Mouse (Mus musculus): ENCODE measurements around the gene Rhot2. TPM values are rescaled to one million over a fixed set of nuclear protein-coding genes. Genes with fewer than 3 reads are reported as not detected.
"Not testable (repeated sequence)": the region's sequence is repeated elsewhere in the genome, so short reads cannot be mapped to it uniquely, and the experiment has no call there.

Gene Rhot2
- polyA plus RNA-seq, 1 experiment from 2014 or later = 19.4 TPM

- H3K4me3 ChIP-seq; H3K27me3 ChIP-seq; H3K9ac ChIP-seq; H3K4me2 ChIP-seq (replicated peaks); H3K27ac ChIP-seq; H3K9me3 ChIP-seq (replicated peaks); H3K36me3 ChIP-seq; ATAC-seq (ENCODE audit: low FRiP score): not testable (repeated sequence)
- H3K4me1 ChIP-seq = peaks cover 27% of the 10 kb centered on the region
Observed at GRCm38 (mm10) chr17:25871566-25871965, 26.9 kb upstream of the Rhot2 start.

GRCm38 (mm10) chr17:25869954-25870353, 25.3 kb upstream of the Rhot2 start:
- ATAC-seq (ENCODE audit: low FRiP score) = no peak
- Histone ChIP-seq H3K9me3 (replicated peaks) (no peaks in the 10 kb centered on the region), H3K27me3 (no peaks in the 10 kb centered on the region; the same call in 1 of the 2 replicates), H3K4me2 (replicated peaks) (no peak overlapping the region), H3K4me1 (peaks cover 18% of the 10 kb centered on the region), H3K4me3 (no peak overlapping the region), H3K36me3 (no peaks in the 10 kb centered on the region), H3K27ac (no peak overlapping the region), H3K9ac (no peak overlapping the region)
- WGBS = 79% methylated on average over 2 of the region's 2 CpGs

GRCm38 (mm10) chr17:25869498-25869897, 24.8 kb upstream of the Rhot2 start:
- Histone ChIP-seq H3K4me3 (no peak overlapping the region), H3K4me2 (replicated peaks) (no peak overlapping the region), H3K27ac (no peak overlapping the region), H3K27me3 (no peaks in the 10 kb centered on the region; the same call in 1 of the 2 replicates), H3K4me1 (peaks cover 18% of the 10 kb centered on the region), H3K9me3 (replicated peaks) (no peaks in the 10 kb centered on the region), H3K36me3 (no peaks in the 10 kb centered on the region), H3K9ac (no peak overlapping the region)
- 89% methylated on average over 8 of the region's 8 CpGs for WGBS
- ATAC-seq (ENCODE audit: low FRiP score) = no peak

- Histone ChIP-seq H3K27me3 (no peaks in the 10 kb centered on the region; the same call in 1 of the 2 replicates), H3K9me3 (replicated peaks) (no peaks in the 10 kb centered on the region), H3K27ac (peak within 1 kb of the TSS; percentile 58), H3K36me3 (no peaks in the 10 kb centered on the region), H3K4me3 (peak within 1 kb of the TSS; percentile 81), H3K4me2 (replicated peaks) (peak within 1 kb of the TSS; percentile 99), H3K4me1 (peaks cover 11% of the 10 kb centered on the region), H3K9ac (peak within 1 kb of the TSS; percentile 70)
- under 1% methylated on average over 21 of the region's 24 CpGs for WGBS
- ATAC-seq (ENCODE audit: low FRiP score) = peak; percentile 84
Observed at GRCm38 (mm10) chr17:25868601-25869191, 24.0 kb upstream of the Rhot2 start, which contains the start of gene Mcrip2. Gene Mcrip2, minus strand, starts transcription at chr17:25868764.

GRCm38 (mm10) chr17:25867836-25868600, 23.4 kb upstream of the Rhot2 start:
- H3K9me3 ChIP-seq (replicated peaks) = no peaks in the 10 kb centered on the region
- peak overlapping the region; percentile 99 for H3K4me2 ChIP-seq (replicated peaks)
- peak overlapping the region; percentile 81 for H3K4me3 ChIP-seq
- H3K4me1 ChIP-seq = peaks cover 11% of the 10 kb centered on the region
- no peaks in the 10 kb centered on the region for H3K36me3 ChIP-seq
- 1% methylated on average over 42 of the region's 42 CpGs for WGBS
- ATAC-seq (ENCODE audit: low FRiP score) = peak; percentile 62
- no peaks in the 10 kb centered on the region; the same call in 1 of the 2 replicates for H3K27me3 ChIP-seq
- no peak overlapping the region; the same call in 1 of the 2 replicates for H3K27ac ChIP-seq
- peak overlapping the region; percentile 70 for H3K9ac ChIP-seq

- Histone ChIP-seq H3K9ac (no peak overlapping the region), H3K27me3 (no peaks in the 10 kb centered on the region; the same call in 1 of the 2 replicates), H3K9me3 (replicated peaks) (no peaks in the 10 kb centered on the region), H3K4me3 (peak overlapping the region; percentile 81; the same call in 1 of the 2 replicates), H3K27ac (no peak overlapping the region), H3K4me1 (peaks cover 11% of the 10 kb centered on the region), H3K36me3 (no peaks in the 10 kb centered on the region), H3K4me2 (replicated peaks) (peak overlapping the region; percentile 99)
- WGBS = 19% methylated on average over 7 of the region's 7 CpGs
- no peak for ATAC-seq (ENCODE audit: low FRiP score)
Observed at GRCm38 (mm10) chr17:25867509-25867835, 22.8 kb upstream of the Rhot2 start.

GRCm38 (mm10) chr17:25866172-25866571, 21.5 kb upstream of the Rhot2 start:
- Histone ChIP-seq H3K4me1 (peaks cover 19% of the 10 kb centered on the region), H3K4me3 (no peak overlapping the region), H3K4me2 (replicated peaks) (no peak overlapping the region), H3K27ac (no peak overlapping the region), H3K36me3 (no peaks in the 10 kb centered on the region), H3K9ac (no peak overlapping the region), H3K9me3 (replicated peaks) (no peaks in the 10 kb centered on the region), H3K27me3 (no peaks in the 10 kb centered on the region; the same call in 1 of the 2 replicates)
- ATAC-seq (ENCODE audit: low FRiP score) = no peak
- WGBS = 91% methylated on average over 3 of the region's 3 CpGs

- H3K36me3 ChIP-seq = no peaks in the 10 kb centered on the region
- no peak for ATAC-seq (ENCODE audit: low FRiP score)
Observed at GRCm38 (mm10) chr17:25865288-25865687, 20.6 kb upstream of the Rhot2 start.

GRCm38 (mm10) chr17:25864311-25864710, 19.7 kb upstream of the Rhot2 start:
- Histone ChIP-seq H3K9ac (no peak overlapping the region), H3K4me2 (replicated peaks) (no peak overlapping the region), H3K4me1 (peaks cover 31% of the 10 kb centered on the region), H3K27me3 (no peaks in the 10 kb centered on the region; the same call in 1 of the 2 replicates), H3K27ac (no peak overlapping the region), H3K4me3 (no peak overlapping the region), H3K9me3 (replicated peaks) (no peaks in the 10 kb centered on the region), H3K36me3 (no peaks in the 10 kb centered on the region)
- no peak for ATAC-seq (ENCODE audit: low FRiP score)
- 90% methylated on average over 14 of the region's 14 CpGs for WGBS

More at GRCm38 (mm10) chr17:25865288-25865687, 20.6 kb upstream of the Rhot2 start:
- peaks cover 28% of the 10 kb centered on the region for H3K4me1 ChIP-seq
- H3K9me3 ChIP-seq (replicated peaks) = no peaks in the 10 kb centered on the region
- H3K27ac ChIP-seq = no peak overlapping the region
- H3K27me3 ChIP-seq = no peaks in the 10 kb centered on the region; the same call in 1 of the 2 replicates
- no peak overlapping the region for H3K4me3 ChIP-seq
- no peak overlapping the region for H3K4me2 ChIP-seq (replicated peaks)
- no peak overlapping the region for H3K9ac ChIP-seq
- 83% methylated on average over 11 of the region's 11 CpGs for WGBS

GRCm38 (mm10) chr17:25863681-25864080, 19.0 kb upstream of the Rhot2 start:
- Histone ChIP-seq H3K4me3 (no peak overlapping the region), H3K4me1 (peaks cover 29% of the 10 kb centered on the region), H3K9ac (no peak overlapping the region), H3K9me3 (replicated peaks) (no peaks in the 10 kb centered on the region), H3K4me2 (replicated peaks) (no peak overlapping the region), H3K27ac (no peak overlapping the region), H3K36me3 (no peaks in the 10 kb centered on the region), H3K27me3 (no peaks in the 10 kb centered on the region; the same call in 1 of the 2 replicates)
- no peak for ATAC-seq (ENCODE audit: low FRiP score)
- WGBS = 91% methylated on average over 6 of the region's 6 CpGs

GRCm38 (mm10) chr17:25861704-25862612, 17.3 kb upstream of the Rhot2 start:
- H3K4me3 ChIP-seq = peak overlapping the region; percentile 68
- ATAC-seq (ENCODE audit: low FRiP score) = peak; percentile 55
- peak overlapping the region; percentile 85 for H3K9ac ChIP-seq
- no peaks in the 10 kb centered on the region for H3K9me3 ChIP-seq (replicated peaks)
- peaks cover 21% of the 10 kb centered on the region for H3K4me1 ChIP-seq
- H3K27me3 ChIP-seq = no peaks in the 10 kb centered on the region
- peak overlapping the region; percentile 87 for H3K27ac ChIP-seq
- H3K36me3 ChIP-seq = no peaks in the 10 kb centered on the region
- 16% methylated on average over 6 of the region's 6 CpGs for WGBS
- peak overlapping the region; percentile 83 for H3K4me2 ChIP-seq (replicated peaks)
